Mouse (Mus musculus) gastrocnemius, postnatal 10 days (tissue): Measurements from ENCODE around the gene Bcl2a1b. TPM values are rescaled to one million over a fixed set of nuclear protein-coding genes. Genes with fewer than 3 reads are reported as not detected.
"Not testable (repeated sequence)": the region's sequence is repeated elsewhere in the genome, so short reads cannot be mapped to it uniquely, and the experiment has no call there.

Experiments
- DNase-seq: peaks from one replicate; pipeline ENCODE4 v3.0.0; 2021; ENCODE audit warnings: mixed read lengths
- long read RNA-seq, 2 experiments: library from polyadenylated mRNA; stranded (forward); transcript quantifications; one replicate each; pipeline ENCODE4 v2.0.0; 2021
- total RNA-seq, 2 experiments: library from RNA; stranded (reverse); gene quantifications; 2 replicates each; pipeline ENCODE4 v1.2.3; 2021

Bcl2a1b gene
- 1 to 10 TPM in 1 of 2 experiments, under 1 TPM in 1; 0.40 to 1.2 TPM for total RNA-seq
- long read RNA-seq, experiment 1, partial matches to known transcripts, result 0 of 1 reads
- long read RNA-seq, experiment 1, other reads (novel, unspliced or antisense), result 0 of 1 reads
- long read RNA-seq, experiment 2, result 0 reads

GRCm38 (mm10) chr9:89198969-89199416 is at the start of gene Bcl2a1b, which contains the start of gene Gm29094:
Gene Bcl2a1b, plus strand, starts transcription at chr9:89199209.
Gene Gm29094, plus strand, starts transcription at chr9:89199379.
- DNase-seq, result not testable (repeated sequence)

GRCm38 (mm10) chr9:89172539-89172938 is 26.5 kb upstream of the Bcl2a1b start:
- DNase-seq, result not testable (repeated sequence)

GRCm38 (mm10) chr9:89178833-89179232 is 20.2 kb upstream of the Bcl2a1b start:
- DNase-seq, result peak; percentile 48

- DNase-seq, result not testable (repeated sequence)
Observed at GRCm38 (mm10) chr9:89179469-89179868, 19.5 kb upstream of the Bcl2a1b start.

- not testable (repeated sequence) for DNase-seq
Observed at GRCm38 (mm10) chr9:89187006-89187405, 12.0 kb upstream of the Bcl2a1b start.

- not testable (repeated sequence) for DNase-seq
Observed at GRCm38 (mm10) chr9:89195483-89195882, 3.5 kb upstream of the Bcl2a1b start.

- DNase-seq, result not testable (repeated sequence)
Observed at GRCm38 (mm10) chr9:89197509-89197908, 1.5 kb upstream of the Bcl2a1b start.

GRCm38 (mm10) chr9:89198349-89198748 is 660 bp upstream of the Bcl2a1b start:
- not testable (repeated sequence) for DNase-seq

- DNase-seq, result not testable (repeated sequence)
Observed at GRCm38 (mm10) chr9:89202256-89202655, 3.2 kb downstream of the Bcl2a1b start.

- DNase-seq, result not testable (repeated sequence)
Observed at GRCm38 (mm10) chr9:89208939-89209338, 9.9 kb downstream of the Bcl2a1b start.

- not testable (repeated sequence) for DNase-seq
Observed at GRCm38 (mm10) chr9:89210353-89211064, 11.5 kb downstream of the Bcl2a1b start, which contains the start of gene Mthfs. Gene Mthfs, plus strand, starts transcription at chr9:89210676.

- DNase-seq, result peak; percentile 72
Observed at GRCm38 (mm10) chr9:89211065-89211858, 12.3 kb downstream of the Bcl2a1b start.

GRCm38 (mm10) chr9:89212428-89212827 is 13.4 kb downstream of the Bcl2a1b start:
- peak; percentile 12 for DNase-seq

GRCm38 (mm10) chr9:89218174-89218573 is 19.2 kb downstream of the Bcl2a1b start:
- not testable (repeated sequence) for DNase-seq

- DNase-seq, result not testable (repeated sequence)
Observed at GRCm38 (mm10) chr9:89219668-89220067, 20.7 kb downstream of the Bcl2a1b start.

GRCm38 (mm10) chr9:89220704-89221287 is 21.8 kb downstream of the Bcl2a1b start:
- DNase-seq, result not testable (repeated sequence)

GRCm38 (mm10) chr9:89226071-89226470 is 27.1 kb downstream of the Bcl2a1b start:
- no peak for DNase-seq

GRCm38 (mm10) chr9:89228122-89228521 is 29.1 kb downstream of the Bcl2a1b start:
- no peak for DNase-seq

GRCm38 (mm10) chr9:89230897-89231497 is 32.0 kb downstream of the Bcl2a1b start:
- DNase-seq, result peak; percentile 21

- DNase-seq, result not testable (repeated sequence)
Observed at GRCm38 (mm10) chr9:89237131-89237530, 38.1 kb downstream of the Bcl2a1b start.

GRCm38 (mm10) chr9:89238976-89239505 is 40.0 kb downstream of the Bcl2a1b start:
- DNase-seq, result not testable (repeated sequence)
